8 mouse cellular contexts compared by ENCODE assay signal in the genomic region with DNA sequence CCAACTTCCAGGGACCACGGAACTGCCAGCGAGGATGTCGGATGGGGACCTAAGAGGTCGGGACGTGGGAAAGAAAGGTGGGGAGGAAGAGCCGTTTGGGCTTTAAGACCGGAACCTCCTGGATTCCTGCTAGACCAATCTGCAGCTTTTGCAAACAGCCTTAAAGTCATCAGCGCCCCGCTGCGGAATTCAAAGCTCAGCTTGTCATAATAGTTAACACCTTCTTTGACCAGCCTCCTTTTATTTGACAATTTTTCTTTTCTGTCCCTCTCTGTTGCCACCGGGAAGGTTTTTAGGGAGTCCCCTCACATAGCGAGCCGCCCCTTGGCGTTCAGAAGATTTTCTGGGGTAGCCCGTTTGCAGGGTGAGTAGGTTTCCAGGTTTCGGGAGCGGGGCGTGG. TPM values are rescaled to one million over a fixed set of nuclear protein-coding genes. Genes with fewer than 3 reads are reported as not detected.
DNase-seq lines count a peak whose midpoint lies in the region; ATAC-seq and TF ChIP-seq lines count a peak whose summit lies in the region.

Gene Has3 (plus strand): TSS at position 192 of the 400 bp plus-strand sequence.

- intact Hi-C loops in gastrocnemius, adult 2 months (cut with DNase I) = loop anchor here (2.0 to 5.0 kb wide), 3 partner anchors 17 to 153 kb away; no protein-coding TSS in a partner anchor

- peaks cover 12% of the 10 kb centered on the region for H3K27me3 ChIP-seq in ES-Bruce4 (ENCODE audit: control insufficient read depth, insufficient read depth, low read length, poor library complexity, severe bottlenecking)
- peaks cover 5% of the 10 kb centered on the region; the same call in 1 of the 2 replicates for H3K27me3 ChIP-seq in midbrain, postnatal 0 days (ENCODE audit: insufficient read depth, low read length)

- H3K36me3 ChIP-seq in ES-Bruce4 (ENCODE audit: control insufficient read depth, insufficient read depth, low read length, poor library complexity, severe bottlenecking) = no peaks in the 10 kb centered on the region
- 0 out of 2 replicates have a peak, but pooled peaks cover 5% of the 10 kb centered on the region for H3K36me3 ChIP-seq in midbrain, postnatal 0 days (ENCODE audit: insufficient read depth, low read length)

- DNase-seq in gastrocnemius, adult 2 months = no peak
- DNase-seq in gastrocnemius, adult 8-10 months (ENCODE audit: low spot score in 2 of 2) = no peak
- DNase-seq in forelimb bud, embryonic 11.5 days (ENCODE audit: low read depth, low spot score) = peak; percentile 35
- DNase-seq in kidney, postnatal 10 days = peak; percentile 60
- DNase-seq in midbrain, postnatal 0 days (ENCODE audit: low spot score) = peak; percentile 60
- DNase-seq in thymus, postnatal 10 days (ENCODE audit: low spot score in 2 of 2) = no peak
- no peak for DNase-seq in spleen, postnatal 14 days (ENCODE audit: low spot score in 2 of 2)

- no peak for TF ChIP-seq EP300 in ES-Bruce4 (IDR thresholded peaks at IDR 0.05; ENCODE audit: insufficient read depth, low read depth, low read length)

- WGBS in midbrain, postnatal 0 days = under 1% methylated on average over 18 of the region's 18 CpGs

- H3K4me2 ChIP-seq in midbrain, postnatal 0 days (ENCODE audit: low read depth, low read length, poor library complexity, severe bottlenecking) = peak within 1 kb of the TSS; percentile 95

- H3K4me1 ChIP-seq in ES-Bruce4 (ENCODE audit: control insufficient read depth, insufficient read depth, low read length) = no peaks in the 10 kb centered on the region
- peaks cover 11% of the 10 kb centered on the region; the same call in 1 of the 2 replicates for H3K4me1 ChIP-seq in midbrain, postnatal 0 days (ENCODE audit: insufficient read depth, low read length)

- no peaks in the 10 kb centered on the region for H3K9me3 ChIP-seq in ES-Bruce4 (replicated peaks; ENCODE audit: control insufficient read depth, insufficient read depth, low read length, poor library complexity, severe bottlenecking)
- H3K9me3 ChIP-seq in midbrain, postnatal 0 days (ENCODE audit: low read length) = no peaks in the 10 kb centered on the region

- peak within 1 kb of the TSS; percentile 82 for H3K27ac ChIP-seq in gastrocnemius, adult 2 months
- H3K27ac ChIP-seq in ES-Bruce4 (ENCODE audit: insufficient read depth, low read length) = no peak within 1 kb of the TSS
- H3K27ac ChIP-seq in midbrain, postnatal 0 days (ENCODE audit: low read depth, low read length) = peak within 1 kb of the TSS; percentile 55

- no peak for TF ChIP-seq CTCF in gastrocnemius, adult 2 months (IDR thresholded peaks at IDR 0.05)
- TF ChIP-seq CTCF in ES-Bruce4 (IDR thresholded peaks at IDR 0.05; ENCODE audit: low read depth, low read length) = no peak
- TF ChIP-seq CTCF in midbrain, postnatal 0 days (IDR thresholded peaks at IDR 0.05) = peak; percentile 42

- H3K9ac ChIP-seq in ES-Bruce4 (ENCODE audit: low read depth, poor library complexity, severe bottlenecking) = peak within 1 kb of the TSS; percentile 65
- peak within 1 kb of the TSS; percentile 60 for H3K9ac ChIP-seq in midbrain, postnatal 0 days (replicated peaks; ENCODE audit: low read length, poor library complexity, severe bottlenecking)

- peak within 1 kb of the TSS; percentile 87 for H3K4me3 ChIP-seq in gastrocnemius, adult 2 months
- peak within 1 kb of the TSS; percentile 50 for H3K4me3 ChIP-seq in ES-Bruce4 (ENCODE audit: low read depth, low read length)
- peak within 1 kb of the TSS; percentile 57 for H3K4me3 ChIP-seq in midbrain, postnatal 0 days (ENCODE audit: low read depth, low read length)

- no peak for ATAC-seq in midbrain, postnatal 0 days (ENCODE audit: low FRiP score)

- no peak for TF ChIP-seq POLR2A in ES-Bruce4 (IDR thresholded peaks at IDR 0.05; ENCODE audit: insufficient read depth, low read length)

RNA-seq across cellular contexts. Expression of gene Has3, which starts in this region (rescaled TPM):
- under 1 TPM; 0.56 to 0.59 TPM for total RNA-seq in gastrocnemius, adult 2 months (2021)
- total RNA-seq in gastrocnemius, adult 8-10 months (2022) = under 1 TPM; 0.65 to 0.94 (median 0.75) TPM
- 0.18 and 0.46 TPM in 2 replicates for polyA plus RNA-seq in ES-Bruce4 (2011; ENCODE audit: insufficient read depth, insufficient read length, low read depth, missing spikeins)
- 16.6 and 20.2 TPM in 2 replicates for total RNA-seq in midbrain, postnatal 0 days (2014; rRNA removed)
- polyA plus RNA-seq in midbrain, postnatal 0 days (2015; fragmentation: Nextera tagmentation; extraction: Ambion mirVana) = 0.42 and 0.89 TPM in 2 replicates

Comparison
In these comparisons a context has a peak if more than half of its experiments do, and no peak if none do; other contexts are left out.
1. DNase-seq: peak in forelimb bud, embryonic 11.5 days (single experiment), kidney, postnatal 10 days (single experiment) and midbrain, postnatal 0 days (single experiment); none in gastrocnemius, adult 2 months (single experiment), gastrocnemius, adult 8-10 months (0 of 2), thymus, postnatal 10 days (0 of 2) and spleen, postnatal 14 days (0 of 2).
2. Peak in every context shown above with its lines, with median percentiles within 50 percentile points of each other: H3K4me3 ChIP-seq.